Mouse (Mus musculus) olfactory bulb, adult 2 months (tissue): ENCODE measurements at regions not wholly inside any gene's neighbourhood (a gene's known extent, or its start where the extent isn't known, plus 50 kb on each side); places are given as distances from the start of the nearest gene placed in this dataset.

Source experiments
- CTCF ChIP-seq: fragments of 200-500 bp; IDR thresholded peaks from 2 replicates; pipeline ENCODE4 v1.5.1; 2012; ENCODE audit warnings: low read depth, mild to moderate bottlenecking, low read length, moderate library complexity; ENCODE audit not compliant: insufficient read depth
- POLR2A ChIP-seq: fragments of 200-500 bp; IDR thresholded peaks from 2 replicates; pipeline ENCODE4 v1.6.1; 2012; ENCODE audit warnings: mild to moderate bottlenecking, low read depth, low read length, moderate library complexity; ENCODE audit not compliant: insufficient read depth

GRCm38 (mm10) chr10:118053037-118053436 is 88.6 kb upstream of the Mdm1 start:
- TF ChIP-seq POLR2A (no peak), CTCF (no peak)
